Mouse (Mus musculus) bone marrow macrophage, adult 2 months (primary cell): ENCODE results near the gene Rabl6.

Source experiments
- CTCF ChIP-seq: IDR thresholded peaks from 2 replicates; pipeline ENCODE4 v1.5.1; 2012; ENCODE audit warnings: low read depth, mild to moderate bottlenecking, low read length, moderate library complexity
- POLR2A ChIP-seq: IDR thresholded peaks from 2 replicates; pipeline ENCODE4 v1.6.1; 2012; ENCODE audit warnings: mild to moderate bottlenecking, low read depth, low read length, borderline replicate concordance

GRCm38 (mm10) chr2:25654502-25654901 lies 46.2 kb upstream of the Rabl6 start:
- TF ChIP-seq CTCF, result no peak
- no peak for TF ChIP-seq POLR2A
